Mouse (Mus musculus) myocyte (in vitro differentiated cells): ENCODE measurements around the gene C2cd2. TPM values are rescaled to one million over a fixed set of nuclear protein-coding genes. Genes with fewer than 3 reads are reported as not detected.

ENCODE experiments used
- H3K27me3 ChIP-seq: one replicate; pipeline ENCODE4 v1.6.1; 2011; ENCODE audit not compliant: control insufficient read depth, insufficient read depth, insufficient read length
- H3K36me3 ChIP-seq: one replicate; pipeline ENCODE4 v1.6.1; 2011; ENCODE audit not compliant: control insufficient read depth, insufficient read depth
- H3K4me2 ChIP-seq: one replicate; pipeline ENCODE4 v1.6.1; 2011; ENCODE audit warnings: low read depth, control low read depth
- H3K4me3 ChIP-seq: one replicate; pipeline ENCODE4 v1.5.1; 2011; ENCODE audit warnings: mild to moderate bottlenecking, control low read depth, moderate library complexity
- H3K79me2 ChIP-seq: one replicate; pipeline ENCODE4 v1.6.1; 2011; ENCODE audit not compliant: control insufficient read depth, insufficient read depth
- H3ac ChIP-seq: one replicate; pipeline ENCODE4 v1.6.1; 2011; ENCODE audit not compliant: control insufficient read depth, insufficient read length
- CEBPB ChIP-seq: IDR thresholded peaks from 2 replicates; pipeline ENCODE4 v1.6.1; 2011; ENCODE audit warnings: mild to moderate bottlenecking, moderate library complexity; ENCODE audit not compliant: poor library complexity, insufficient read depth, severe bottlenecking
- E2F4 ChIP-seq: IDR thresholded peaks from one replicate; pipeline ENCODE4 v1.6.1; 2011; ENCODE audit warnings: mild to moderate bottlenecking, control low read depth, moderate library complexity; ENCODE audit not compliant: insufficient read depth
- MAX ChIP-seq: IDR thresholded peaks from one replicate; pipeline ENCODE4 v1.6.1; 2011; ENCODE audit warnings: low read depth, mild to moderate bottlenecking, control low read depth
- MYOD1 ChIP-seq, 3 experiments: IDR thresholded peaks; one replicate each; pipeline ENCODE4 v1.6.1; 2011; ENCODE audit warnings: control low read depth in 2 of 3, low read depth in 2 of 3, mild to moderate bottlenecking in 2 of 3, moderate library complexity in 1 of 3; ENCODE audit not compliant: insufficient read length in 2 of 3, control insufficient read depth in 1 of 3
- MYOG ChIP-seq, 3 experiments: IDR thresholded peaks; one replicate each; pipeline ENCODE4 v1.6.1; 2011; ENCODE audit warnings: control low read depth in 2 of 3, low read depth in 2 of 3, mild to moderate bottlenecking in 2 of 3; ENCODE audit not compliant: insufficient read length in 2 of 3, control insufficient read depth in 1 of 3, insufficient read depth in 1 of 3
- POLR2A ChIP-seq: IDR thresholded peaks from one replicate; pipeline ENCODE4 v1.6.1; 2011; ENCODE audit warnings: low read depth, mild to moderate bottlenecking, control low read depth, moderate library complexity; ENCODE audit not compliant: insufficient read length
- POLR2AphosphoS2 ChIP-seq: IDR thresholded peaks from one replicate; pipeline ENCODE4 v1.6.1; 2011; ENCODE audit warnings: low read depth, control low read depth; ENCODE audit not compliant: insufficient read length
- REST ChIP-seq: IDR thresholded peaks from one replicate; pipeline ENCODE4 v1.6.1; 2011; ENCODE audit warnings: mild to moderate bottlenecking, control low read depth, moderate library complexity; ENCODE audit not compliant: insufficient read depth, insufficient read length
- SRF ChIP-seq: IDR thresholded peaks from one replicate; pipeline ENCODE4 v1.6.1; 2011; ENCODE audit warnings: low read depth; ENCODE audit not compliant: control insufficient read depth, insufficient read length
- TCF12 ChIP-seq: IDR thresholded peaks from one replicate; pipeline ENCODE4 v1.6.1; 2011; ENCODE audit warnings: mild to moderate bottlenecking, control low read depth; ENCODE audit not compliant: poor library complexity, insufficient read depth, severe bottlenecking
- TCF3 ChIP-seq: IDR thresholded peaks from one replicate; pipeline ENCODE4 v1.6.1; 2011; ENCODE audit warnings: low read depth, control low read depth; ENCODE audit not compliant: insufficient read length
- USF1 ChIP-seq: IDR thresholded peaks from one replicate; pipeline ENCODE4 v1.6.1; 2011; ENCODE audit warnings: low read depth, mild to moderate bottlenecking, control low read depth, moderate library complexity
- polyA plus RNA-seq: library from polyadenylated mRNA; unstranded; fragments of >200 nt; fragmentation: generic; extraction: Trizol; gene quantifications from one replicate; pipeline ENCODE4 v1.2.1, GENCODE M21; 2012; ENCODE audit warnings: missing spikeins

The C2cd2 gene
- polyA plus RNA-seq, 1 experiment, result 4.9 TPM

GRCm38 (mm10) chr16:97922779-97923126 is 39.6 kb downstream of the C2cd2 start:
- Histone ChIP-seq H3K4me3 (peak overlapping the region; percentile 43), H3K36me3 (no peaks in the 10 kb centered on the region), H3K79me2 (no peaks in the 10 kb centered on the region), H3K4me2 (peak overlapping the region; percentile 95), H3K27me3 (no peaks in the 10 kb centered on the region), H3ac (peak overlapping the region; percentile 30)
- TF ChIP-seq MYOG (IDR thresholded peaks at IDR 0.05; ENCODE audit: control insufficient read depth in 1 of 3, insufficient read depth in 1 of 3, insufficient read length in 2 of 3, low read depth in 2 of 3), result no peak
- no peak for TF ChIP-seq E2F4
- TF ChIP-seq SRF, result no peak
- TF ChIP-seq MYOD1 (IDR thresholded peaks at IDR 0.05; ENCODE audit: control insufficient read depth in 1 of 3, insufficient read length in 2 of 3, low read depth in 2 of 3), result no peak
- no peak for TF ChIP-seq USF1
- no peak for TF ChIP-seq REST
- no peak for TF ChIP-seq POLR2AphosphoS2
- TF ChIP-seq MAX, result no peak
- no peak for TF ChIP-seq TCF12
- no peak for TF ChIP-seq POLR2A
- TF ChIP-seq CEBPB, result no peak
- TF ChIP-seq TCF3, result no peak

GRCm38 (mm10) chr16:97921961-97922778 is 40.2 kb downstream of the C2cd2 start:
- H3K27me3 ChIP-seq, result no peaks in the 10 kb centered on the region
- TF ChIP-seq MYOG (IDR thresholded peaks at IDR 0.05; ENCODE audit: control insufficient read depth in 1 of 3, insufficient read depth in 1 of 3, insufficient read length in 2 of 3, low read depth in 2 of 3) (peak in 2 of 3 experiments; percentile 17 to 35), MAX (no peak), E2F4 (no peak), CEBPB (no peak), SRF (peak; percentile 30), TCF3 (no peak), REST (no peak), MYOD1 (IDR thresholded peaks at IDR 0.05; ENCODE audit: control insufficient read depth in 1 of 3, insufficient read length in 2 of 3, low read depth in 2 of 3) (no peak), POLR2A (peak; percentile 87), USF1 (no peak), POLR2AphosphoS2 (peak; percentile 87)
- no peaks in the 10 kb centered on the region for H3K79me2 ChIP-seq
- H3K36me3 ChIP-seq, result no peaks in the 10 kb centered on the region
- H3ac ChIP-seq, result peak overlapping the region; percentile 30
- peak overlapping the region; percentile 95 for H3K4me2 ChIP-seq
- peak overlapping the region; percentile 43 for H3K4me3 ChIP-seq

- Histone ChIP-seq H3K79me2 (no peaks in the 10 kb centered on the region), H3K27me3 (no peaks in the 10 kb centered on the region), H3K36me3 (no peaks in the 10 kb centered on the region), H3ac (no peak overlapping the region), H3K4me3 (peak overlapping the region; percentile 43), H3K4me2 (peak overlapping the region; percentile 1)
- TF ChIP-seq MYOD1 (IDR thresholded peaks at IDR 0.05; ENCODE audit: control insufficient read depth in 1 of 3, insufficient read length in 2 of 3, low read depth in 2 of 3) (no peak), POLR2A (no peak), TCF3 (no peak), SRF (no peak), POLR2AphosphoS2 (no peak), MYOG (IDR thresholded peaks at IDR 0.05; ENCODE audit: control insufficient read depth in 1 of 3, insufficient read depth in 1 of 3, insufficient read length in 2 of 3, low read depth in 2 of 3) (no peak)
These were observed 41.8 kb downstream of the C2cd2 start for GRCm38 (mm10) chr16:97920621-97921020.

GRCm38 (mm10) chr16:97919793-97920192 is 42.6 kb downstream of the C2cd2 start:
- H3K36me3 ChIP-seq, result no peaks in the 10 kb centered on the region
- H3ac ChIP-seq, result no peak overlapping the region
- H3K27me3 ChIP-seq, result no peaks in the 10 kb centered on the region
- H3K4me3 ChIP-seq, result no peak overlapping the region
- H3K79me2 ChIP-seq, result no peaks in the 10 kb centered on the region
- TF ChIP-seq TCF12, result no peak
- TF ChIP-seq MYOD1 (IDR thresholded peaks at IDR 0.05; ENCODE audit: control insufficient read depth in 1 of 3, insufficient read length in 2 of 3, low read depth in 2 of 3), result peak in 2 of 3 experiments; percentile 28 to 69
- peak in 2 of 3 experiments; percentile 8 to 12 for TF ChIP-seq MYOG (IDR thresholded peaks at IDR 0.05; ENCODE audit: control insufficient read depth in 1 of 3, insufficient read depth in 1 of 3, insufficient read length in 2 of 3, low read depth in 2 of 3)
- peak overlapping the region; percentile 1 for H3K4me2 ChIP-seq

- no peak overlapping the region for H3K4me3 ChIP-seq
- no peaks in the 10 kb centered on the region for H3K27me3 ChIP-seq
- H3K36me3 ChIP-seq, result no peaks in the 10 kb centered on the region
- no peaks in the 10 kb centered on the region for H3K79me2 ChIP-seq
- TF ChIP-seq POLR2A (no peak), TCF3 (no peak), REST (no peak), USF1 (no peak), MYOG (IDR thresholded peaks at IDR 0.05; ENCODE audit: control insufficient read depth in 1 of 3, insufficient read depth in 1 of 3, insufficient read length in 2 of 3, low read depth in 2 of 3) (no peak), MYOD1 (IDR thresholded peaks at IDR 0.05; ENCODE audit: control insufficient read depth in 1 of 3, insufficient read length in 2 of 3, low read depth in 2 of 3) (no peak)
- H3ac ChIP-seq, result no peak overlapping the region
- H3K4me2 ChIP-seq, result no peak overlapping the region
These were observed 49.5 kb downstream of the C2cd2 start for GRCm38 (mm10) chr16:97912873-97913272.
